Mouse (Mus musculus) retina, embryonic 14.5 days (tissue): ENCODE measurements at regions not wholly inside any gene's neighbourhood (a gene's known extent, or its start where the extent isn't known, plus 50 kb on each side); places are given as distances from the start of the nearest gene placed in this dataset.

Experiments used
- DNase-seq: peaks from one replicate; pipeline ENCODE4 v3.0.0-alpha.2; 2015; ENCODE audit warnings: low spot score

GRCm38 (mm10) chr11:21478191-21478590 lies 93.8 kb upstream of the Wdpcp start:
- no peak for DNase-seq

- DNase-seq = no peak
Observed at GRCm38 (mm10) chr11:21470711-21471110, 99.7 kb upstream of the Ugp2 start.

GRCm38 (mm10) chr11:21468465-21468864 lies 97.5 kb upstream of the Ugp2 start:
- peak; percentile 28 for DNase-seq

- DNase-seq = no peak
Observed at GRCm38 (mm10) chr11:21460011-21460410, 89.0 kb upstream of the Ugp2 start.

- DNase-seq = peak; percentile 75
Observed at GRCm38 (mm10) chr11:21453308-21454106, 82.5 kb upstream of the Ugp2 start.

- DNase-seq = peak; percentile 13
Observed at GRCm38 (mm10) chr11:21433726-21434125, 62.7 kb upstream of the Ugp2 start.

- no peak for DNase-seq
Observed at GRCm38 (mm10) chr11:21430021-21430420, 59.0 kb upstream of the Ugp2 start.

GRCm38 (mm10) chr11:21428749-21429148 lies 57.7 kb upstream of the Ugp2 start:
- DNase-seq = no peak

- no peak for DNase-seq
Observed at GRCm38 (mm10) chr11:21428013-21428317, 57.0 kb upstream of the Ugp2 start.

- no peak for DNase-seq
Observed at GRCm38 (mm10) chr11:21427291-21428012, 56.5 kb upstream of the Ugp2 start.

- no peak for DNase-seq
Observed at GRCm38 (mm10) chr11:21425480-21426101, 54.6 kb upstream of the Ugp2 start.

GRCm38 (mm10) chr11:21424345-21424744 lies 53.3 kb upstream of the Ugp2 start:
- no peak for DNase-seq

GRCm38 (mm10) chr11:21422281-21422878 lies 51.4 kb upstream of the Ugp2 start:
- no peak for DNase-seq
